Mouse (Mus musculus): ENCODE results near the gene Erc2. TPM values are rescaled to one million over a fixed set of nuclear protein-coding genes. Genes with fewer than 3 reads are reported as not detected.

Erc2 gene
- total RNA-seq, 1 experiment from 2014 or later, result 6.4 TPM

DNA sequence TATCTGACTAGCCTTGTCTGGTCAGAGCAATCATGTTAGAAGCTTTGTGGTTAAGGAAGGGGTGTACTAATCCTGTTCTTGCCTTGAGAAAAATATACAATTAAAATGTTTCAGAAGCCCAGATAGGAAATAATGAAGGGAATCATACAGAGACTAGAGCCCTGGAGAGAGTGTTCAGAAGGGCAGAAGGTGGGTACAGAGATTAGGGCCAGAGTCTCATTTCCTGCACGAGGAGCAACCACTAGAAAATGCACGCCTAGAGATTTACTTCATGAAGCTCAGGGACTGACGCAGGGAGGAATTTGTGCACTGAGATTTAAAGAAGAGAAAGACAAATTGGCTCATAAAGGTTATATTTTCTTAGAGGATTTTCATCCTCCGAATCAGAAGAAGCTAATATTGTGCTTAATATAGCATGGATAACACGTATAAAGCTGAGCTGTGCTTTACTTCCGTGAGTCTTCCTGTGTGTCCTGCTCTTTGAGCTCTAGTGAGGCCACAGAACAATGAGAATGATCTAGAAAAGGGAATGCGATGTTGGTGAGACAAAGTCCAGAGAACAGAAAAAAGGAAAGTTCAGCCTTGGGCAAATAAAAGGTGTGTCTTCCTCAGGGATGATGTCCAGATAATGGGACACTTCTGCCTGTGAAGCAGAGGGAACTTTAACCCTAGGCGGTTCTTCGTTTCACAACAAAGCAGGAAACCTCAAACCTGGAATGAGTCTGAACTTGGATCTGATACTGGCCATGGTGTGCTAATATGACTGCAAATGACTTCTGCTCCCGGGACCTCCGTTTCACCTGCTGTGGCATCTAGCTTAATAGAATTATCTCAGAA, 45.0 kb downstream of the Erc2 start:
- DNase-seq, result no peak

DNA sequence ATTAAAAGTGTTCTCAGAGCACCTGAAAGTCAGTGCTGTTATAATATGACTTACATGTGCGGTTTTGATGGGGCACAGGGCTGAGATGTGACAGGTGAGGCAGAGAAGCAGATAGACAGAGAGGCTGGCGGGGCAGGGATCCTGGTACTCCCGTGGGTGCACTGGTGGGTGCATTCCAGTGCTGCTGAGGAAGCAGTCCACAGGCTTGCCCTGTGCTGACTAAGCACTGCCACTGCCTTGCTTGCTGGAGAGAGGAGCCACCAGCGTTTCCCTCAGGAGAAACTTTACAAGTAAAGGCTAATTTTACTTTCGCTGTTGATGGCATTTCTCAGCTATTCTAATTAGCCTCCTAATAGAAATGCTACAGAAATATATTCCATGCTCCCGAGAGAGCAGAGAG, 45.9 kb downstream of the Erc2 start:
- no peak for DNase-seq

DNA sequence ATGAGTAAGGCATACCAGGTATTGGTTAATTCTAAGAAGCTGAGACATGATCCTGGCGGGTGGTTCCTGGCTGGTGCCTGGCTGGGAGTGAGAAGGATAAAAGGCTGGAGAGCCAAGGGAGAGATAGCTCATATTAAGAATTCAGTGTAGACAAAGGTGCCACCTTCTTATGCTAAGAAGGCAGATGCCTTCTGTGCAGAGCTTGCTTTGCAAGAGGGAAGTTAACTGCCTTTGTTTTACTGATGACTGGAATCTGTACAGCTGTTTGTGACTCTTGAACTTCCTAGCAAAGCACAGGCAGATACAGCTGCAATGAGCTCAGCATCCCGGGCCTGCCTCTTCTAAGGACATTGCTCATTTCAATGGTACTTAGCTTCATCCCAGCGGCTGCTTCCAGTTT, 47.7 kb downstream of the Erc2 start:
- DNase-seq, result no peak

- no peak for DNase-seq
Observed at GRCm38 (mm10) chr14:27672761-27673160, 50.5 kb downstream of the Erc2 start.

GRCm38 (mm10) chr14:27674096-27674495, 51.9 kb downstream of the Erc2 start:
- no peak for DNase-seq

DNA sequence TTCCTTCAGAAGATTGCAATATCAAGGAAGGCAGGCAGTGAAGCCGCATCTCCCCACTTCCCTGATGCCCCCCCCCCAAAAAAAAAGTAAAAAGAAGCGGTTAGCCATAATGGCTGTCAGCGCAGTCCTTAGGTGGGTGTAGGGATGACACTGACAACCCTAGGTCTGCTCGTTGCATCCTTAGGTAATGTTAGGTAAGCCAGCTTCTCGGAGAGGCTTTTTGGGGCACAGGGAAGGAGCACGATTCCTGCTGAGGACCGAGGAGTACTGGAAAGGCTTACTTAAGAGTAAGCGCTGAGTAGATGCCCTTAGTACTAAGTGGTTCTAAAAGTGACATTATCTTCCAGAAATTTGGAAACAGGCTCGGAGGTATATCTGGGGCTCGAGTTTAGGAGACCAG, 52.3 kb downstream of the Erc2 start:
- no peak for DNase-seq

- peak; percentile 13 for DNase-seq
Observed at GRCm38 (mm10) chr14:27675071-27675470, 52.8 kb downstream of the Erc2 start.

DNA sequence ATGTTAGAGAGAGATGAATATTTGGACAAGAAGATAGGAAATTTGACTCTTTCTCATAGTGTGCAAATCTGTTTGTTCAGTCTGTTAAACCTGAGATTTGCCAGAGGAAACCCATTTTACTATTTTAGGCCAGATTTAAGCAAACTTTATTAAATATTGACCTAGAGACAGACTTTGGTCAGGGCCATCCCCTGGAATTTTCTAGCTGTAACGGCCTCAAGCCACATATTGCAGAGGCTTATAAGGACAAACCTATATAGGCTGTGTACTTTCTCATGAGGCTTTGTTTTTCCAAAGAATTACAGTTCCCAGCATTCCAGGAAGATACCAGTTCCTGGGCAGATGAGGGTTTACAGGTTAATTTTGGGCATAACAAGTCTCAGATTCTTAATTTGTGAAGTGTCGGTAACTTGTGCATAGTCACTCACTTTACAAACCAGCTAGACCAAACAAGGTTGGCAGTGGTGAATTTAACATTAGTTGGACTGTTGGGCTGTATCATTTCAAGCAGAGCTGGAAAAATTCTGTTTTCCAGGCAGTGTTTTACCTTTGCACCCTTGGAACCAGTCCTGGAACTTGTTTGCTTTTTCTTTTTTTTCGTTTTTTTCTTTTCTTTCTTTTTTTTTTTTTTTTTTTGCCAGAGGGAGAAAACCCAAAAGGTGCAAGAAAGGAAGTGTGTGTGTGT, 60.3 kb downstream of the Erc2 start:
- DNase-seq, result no peak

DNA sequence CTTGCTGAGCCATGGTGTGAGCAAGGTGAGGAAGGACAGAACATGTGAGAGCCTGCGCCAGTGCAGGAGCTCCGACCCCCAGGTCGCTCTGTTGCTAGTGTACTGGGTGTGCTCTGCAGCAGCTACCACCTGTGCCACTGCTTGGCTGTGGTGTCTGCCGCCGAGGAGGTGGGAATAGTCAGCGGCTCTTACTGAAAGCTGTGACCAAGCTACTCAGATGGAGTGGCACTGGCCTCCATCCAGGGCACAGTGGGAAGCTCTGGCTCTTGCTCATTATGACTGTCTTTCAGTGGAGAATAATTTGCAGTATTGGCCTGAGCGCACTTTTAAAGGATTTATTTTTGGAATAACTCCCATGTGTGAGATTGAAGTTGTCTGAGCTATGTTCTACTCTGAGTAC, 73.6 kb downstream of the Erc2 start:
- no peak for DNase-seq

GRCm38 (mm10) chr14:27717364-27717763, 95.1 kb downstream of the Erc2 start:
- DNase-seq, result no peak

- no peak for DNase-seq
Observed at GRCm38 (mm10) chr14:27719601-27720000, 97.4 kb downstream of the Erc2 start.

- no peak for DNase-seq
Observed at GRCm38 (mm10) chr14:27720944-27721343, 98.7 kb downstream of the Erc2 start.

- no peak for DNase-seq
Observed at GRCm38 (mm10) chr14:27721759-27722158, 99.5 kb downstream of the Erc2 start.

GRCm38 (mm10) chr14:27727541-27727940, 105.3 kb downstream of the Erc2 start:
- DNase-seq, result no peak

DNA sequence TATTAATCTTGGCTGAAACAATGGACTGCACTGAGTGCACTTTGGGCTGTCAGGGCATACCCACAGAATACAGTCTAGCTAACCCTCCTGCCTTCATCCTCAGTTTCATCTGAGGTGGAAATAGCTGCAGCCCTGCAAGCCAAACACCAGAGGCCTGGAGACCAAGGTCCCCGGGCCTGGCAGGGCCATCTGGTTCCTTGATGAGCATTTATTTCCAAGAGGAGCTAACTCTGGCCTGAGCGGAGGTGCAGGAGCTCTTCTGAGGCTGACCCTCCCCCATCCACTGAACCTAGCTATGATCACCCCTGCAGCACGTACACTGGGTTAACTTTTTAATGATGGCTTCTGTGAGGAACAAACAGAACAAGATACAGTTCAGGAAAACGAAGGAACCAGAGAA, 108.9 kb downstream of the Erc2 start:
- no peak for DNase-seq

DNA sequence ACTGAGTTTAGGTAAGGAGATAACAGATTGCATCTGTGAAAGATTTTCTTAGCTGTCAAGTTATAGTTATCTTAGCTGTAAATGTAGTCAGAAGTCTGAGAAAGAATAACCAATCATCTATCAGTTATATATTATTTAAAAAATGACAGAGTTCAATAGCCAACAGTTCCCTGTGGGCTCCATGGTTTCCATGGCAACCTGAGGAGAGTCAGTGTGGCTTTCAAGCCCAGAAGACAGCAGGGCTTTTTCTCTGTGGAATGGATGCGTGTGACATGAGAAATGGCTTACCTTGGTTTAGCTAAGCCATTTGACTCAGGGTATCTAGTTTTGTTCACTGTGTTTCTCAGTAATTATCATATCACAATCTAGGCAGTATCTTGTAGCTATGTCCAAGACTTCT, 117.2 kb downstream of the Erc2 start:
- no peak for DNase-seq

- DNase-seq, result peak; percentile 79
Observed at GRCm38 (mm10) chr14:27741248-27741916, 119.2 kb downstream of the Erc2 start.

- DNase-seq, result no peak
Observed at GRCm38 (mm10) chr14:27754340-27754739, 132.1 kb downstream of the Erc2 start.

DNA sequence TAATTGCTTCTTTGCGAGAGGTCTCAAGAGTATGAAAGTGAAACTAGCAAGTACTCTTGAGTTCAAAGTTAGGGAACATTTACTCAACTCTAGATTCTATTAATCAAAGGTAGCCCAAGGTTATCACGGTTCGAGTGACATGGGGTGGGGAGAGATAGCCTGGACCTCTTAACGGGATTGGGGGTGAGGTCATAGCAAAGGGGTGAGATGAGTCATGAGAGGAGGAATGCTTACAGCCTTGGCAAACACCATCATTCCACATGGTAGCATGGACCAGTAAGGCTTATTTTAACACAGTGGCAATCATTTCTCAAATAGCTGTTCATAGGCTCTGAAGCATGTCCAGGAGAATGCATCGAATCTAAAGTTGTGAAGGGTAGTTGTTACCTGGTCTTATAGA, 134.7 kb downstream of the Erc2 start:
- peak; percentile 49 for DNase-seq

DNA sequence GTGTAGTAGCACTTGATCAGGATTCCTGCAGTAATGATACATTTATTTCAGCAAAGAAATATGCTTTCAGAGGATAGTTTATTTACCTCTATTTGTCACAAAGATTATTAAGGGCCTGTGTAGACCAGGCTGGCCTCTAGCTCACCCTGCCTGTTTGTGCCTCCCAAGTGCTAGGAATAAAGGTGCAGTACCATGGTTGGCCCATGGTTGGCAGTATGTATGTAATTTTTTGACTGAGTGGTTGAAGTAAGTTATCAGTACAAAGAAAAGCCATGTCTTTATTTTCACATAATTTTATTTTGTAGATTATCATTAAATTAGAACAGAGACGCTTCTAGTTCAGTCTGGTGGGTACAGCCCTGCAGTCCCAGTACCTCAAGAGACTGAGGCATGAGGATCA, 136.0 kb downstream of the Erc2 start:
- no peak for DNase-seq

DNA sequence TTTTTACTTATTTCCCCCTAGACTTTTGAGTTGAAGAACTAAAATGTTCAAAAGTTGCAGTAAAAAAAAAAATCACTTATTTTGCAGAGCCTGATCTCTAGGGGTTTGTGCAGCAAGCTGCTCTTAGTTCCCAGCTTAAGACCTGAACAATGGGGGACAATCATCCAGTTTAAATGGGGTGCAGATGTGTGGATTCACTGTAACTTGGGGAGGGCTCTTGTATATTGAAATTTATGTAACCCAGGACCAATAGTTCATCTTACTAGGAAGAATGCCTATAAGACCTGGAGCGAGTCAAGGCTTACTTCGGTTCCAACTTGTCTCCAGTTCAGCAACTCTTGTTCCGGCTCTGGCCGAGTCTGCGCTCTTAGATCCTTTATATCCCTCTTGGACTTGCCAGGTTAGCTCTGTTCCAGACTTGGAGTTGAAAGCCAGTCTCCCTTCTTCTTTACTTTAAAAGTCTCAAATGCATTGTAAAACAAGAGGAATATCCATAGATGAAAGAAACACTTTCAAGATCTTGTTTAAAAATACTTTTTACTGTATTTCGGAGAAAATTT, 136.9 kb downstream of the Erc2 start:
- DNase-seq, result no peak

DNA sequence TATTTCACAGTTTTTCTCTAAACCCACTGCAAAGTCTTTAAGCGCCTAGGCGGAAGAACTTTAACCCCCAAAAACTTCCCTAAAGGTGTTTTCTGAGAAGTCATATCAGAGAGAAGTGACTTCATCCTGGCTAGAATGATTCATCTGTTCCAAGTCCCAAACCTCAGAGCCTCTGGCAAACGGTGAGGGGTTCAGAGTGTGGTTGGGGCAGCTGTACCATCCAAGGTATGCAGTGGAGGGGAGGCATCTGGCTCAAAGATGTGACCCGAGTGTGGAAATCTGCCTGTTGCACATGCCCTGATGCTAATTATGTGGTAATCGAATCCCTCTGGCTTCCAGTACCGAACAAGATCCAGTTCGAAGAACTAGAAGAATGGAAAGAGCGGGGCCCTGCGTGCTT, 137.8 kb downstream of the Erc2 start:
- no peak for DNase-seq

- DNase-seq, result no peak
Observed at GRCm38 (mm10) chr14:27775367-27775766, 153.1 kb downstream of the Erc2 start.
